Mouse (Mus musculus): ENCODE results near the gene Esp8. TPM values are rescaled to one million over a fixed set of nuclear protein-coding genes. Genes with fewer than 3 reads are reported as not detected.

The Esp8 gene
- polyA plus RNA-seq (2015; fragmentation: Illumina TruSeq; extraction: RNeasy Lipid Tissue Mini Kit (QIAGEN cat#74804); ENCODE audit: insufficient read depth, low replicate concordance) = not detected

DNA sequence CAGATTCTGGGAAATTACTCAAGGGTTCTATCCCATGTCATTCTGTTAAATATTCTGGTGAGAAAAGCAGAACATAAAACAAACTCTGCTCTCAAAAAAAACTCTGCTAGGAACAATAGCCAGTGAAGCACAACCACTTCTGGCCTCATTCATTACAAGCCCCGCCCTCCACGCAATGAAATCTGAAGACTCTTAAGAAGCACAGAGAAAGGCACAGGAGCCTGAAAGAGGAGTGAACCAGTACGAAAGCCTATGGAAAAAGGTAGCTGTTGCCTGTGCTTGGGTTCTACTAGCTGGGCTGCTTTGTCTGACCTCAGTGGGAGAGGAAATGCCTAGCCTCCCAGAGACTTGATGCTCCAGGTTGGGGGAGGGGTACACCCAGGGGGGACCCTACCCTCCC lies at the start of gene Esp8:
Gene Esp8 (plus strand): TSS at position 205 of the 400 bp plus-strand sequence.

DNA sequence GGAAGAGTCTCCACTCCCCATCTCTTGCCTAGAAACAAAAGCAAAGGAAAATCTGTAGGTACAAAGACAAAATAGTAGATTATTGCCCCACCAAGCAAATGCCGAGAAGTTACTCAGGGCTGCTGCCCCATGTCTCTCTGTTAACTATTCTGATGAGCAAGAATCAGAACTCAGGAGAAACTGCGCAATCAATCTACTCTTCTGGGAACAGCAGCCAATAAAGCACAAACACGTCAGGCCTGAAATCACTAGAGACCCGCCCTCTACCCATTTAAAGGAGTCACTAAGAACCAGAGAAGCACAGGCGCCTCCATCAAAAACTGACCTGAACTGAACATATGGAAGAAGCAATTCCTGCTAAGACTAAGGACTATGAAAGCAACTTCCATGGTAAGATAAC lies 41.4 kb downstream of the Esp8 start, which contains the start of gene Esp6:
Gene Esp6 (plus strand): TSS at position 301 of the 400 bp plus-strand sequence.

Other genes with a start within 250 kb of the Esp8 start
- not detected for gene Crisp1, start 200.8 kb upstream of the Esp8 start, polyA plus RNA-seq (2015; fragmentation: Illumina TruSeq; extraction: RNeasy Lipid Tissue Mini Kit (QIAGEN cat#74804); ENCODE audit: insufficient read depth, low replicate concordance)
- not detected for gene Esp6, start 41.5 kb downstream of the Esp8 start, polyA plus RNA-seq (2015; fragmentation: Illumina TruSeq; extraction: RNeasy Lipid Tissue Mini Kit (QIAGEN cat#74804); ENCODE audit: insufficient read depth, low replicate concordance)
- gene Esp4, start 78.6 kb downstream of the Esp8 start, polyA plus RNA-seq (2015; fragmentation: Illumina TruSeq; extraction: RNeasy Lipid Tissue Mini Kit (QIAGEN cat#74804); ENCODE audit: insufficient read depth, low replicate concordance) = not detected
- gene Esp3, start 112.1 kb downstream of the Esp8 start, polyA plus RNA-seq (2015; fragmentation: Illumina TruSeq; extraction: RNeasy Lipid Tissue Mini Kit (QIAGEN cat#74804); ENCODE audit: insufficient read depth, low replicate concordance) = not detected
- gene Esp1, start 207.1 kb downstream of the Esp8 start, polyA plus RNA-seq (2015; fragmentation: Illumina TruSeq; extraction: RNeasy Lipid Tissue Mini Kit (QIAGEN cat#74804); ENCODE audit: insufficient read depth, low replicate concordance) = not detected

All from spleen, adult 10 weeks (tissue).